In the genomic region with DNA sequence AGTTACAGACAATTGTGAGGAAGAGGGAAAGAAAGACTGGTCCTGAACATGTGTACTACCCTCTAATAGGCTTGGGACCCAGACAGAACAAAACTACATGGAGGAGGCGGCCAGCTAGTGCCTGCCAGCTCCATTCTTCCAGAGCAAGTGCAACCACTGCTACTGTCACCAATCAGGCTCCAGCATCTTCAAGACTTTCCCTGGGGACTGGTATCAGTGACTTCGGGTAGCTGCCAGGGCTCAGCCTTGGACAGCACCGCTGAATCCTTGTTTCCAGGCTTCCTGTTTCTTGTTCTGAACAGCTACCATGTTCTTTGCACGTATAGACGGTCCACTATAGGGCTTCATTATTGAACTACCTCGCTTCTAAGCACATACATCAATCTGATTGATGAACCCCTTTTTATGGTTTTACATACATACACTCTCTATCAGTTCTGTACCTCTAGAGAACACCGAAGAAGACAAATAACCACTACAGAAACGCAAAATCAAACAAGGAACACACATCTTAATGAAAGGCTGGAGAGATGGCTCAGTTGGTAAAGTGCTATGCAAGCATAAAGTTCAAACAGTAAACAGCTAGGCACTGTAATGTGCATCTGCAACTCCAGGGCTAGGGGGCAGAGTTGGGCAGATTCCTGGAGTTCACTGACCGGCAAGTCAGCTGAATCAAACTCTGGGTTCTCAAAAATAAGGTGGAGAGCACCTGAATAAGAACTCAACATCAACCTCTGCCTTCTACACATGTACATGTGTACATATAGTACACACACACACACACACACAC, we compare ENCODE assay signal across 8 mouse cellular contexts. TPM values are rescaled to one million over a fixed set of nuclear protein-coding genes. Genes with fewer than 3 reads are reported as not detected.
DNase-seq lines count a peak whose midpoint lies in the region; ATAC-seq and TF ChIP-seq lines count a peak whose summit lies in the region.

No protein-coding gene starts in this region.

- H3K9ac ChIP-seq in liver, adult 2 months (ENCODE audit: low read depth, low read length), result no peak overlapping the region
- no peak overlapping the region for H3K9ac ChIP-seq in liver, embryonic 11.5 days (ENCODE audit: low read depth, low read length)

- peak; percentile 50 for TF ChIP-seq CTCF in liver, adult 2 months (IDR thresholded peaks at IDR 0.05; ENCODE audit: low read depth, low read length)
- peak; percentile 63 for TF ChIP-seq CTCF in lung, adult 2 months (IDR thresholded peaks at IDR 0.05; ENCODE audit: insufficient read depth, low read length)

- H3K27me3 ChIP-seq in liver, adult 2 months (ENCODE audit: control insufficient read depth, insufficient read depth, low read length), result no peaks in the 10 kb centered on the region
- H3K27me3 ChIP-seq in liver, embryonic 11.5 days (replicated peaks; ENCODE audit: control insufficient read depth, insufficient read depth, low read length), result no peaks in the 10 kb centered on the region

- H3K36me3 ChIP-seq in liver, adult 2 months (ENCODE audit: control insufficient read depth, insufficient read depth, low read length), result peaks cover 22% of the 10 kb centered on the region
- peaks cover 7% of the 10 kb centered on the region; the same call in 1 of the 2 replicates for H3K36me3 ChIP-seq in liver, embryonic 11.5 days (ENCODE audit: control insufficient read depth, insufficient read depth, low read length)

- TF ChIP-seq POLR2A in liver, adult 2 months (IDR thresholded peaks at IDR 0.05; ENCODE audit: extremely low read depth, insufficient read depth, low read length), result no peak
- TF ChIP-seq POLR2A in lung, adult 2 months (IDR thresholded peaks at IDR 0.05; ENCODE audit: borderline replicate concordance, extremely low read depth, low read depth, low read length), result no peak

- H3K27ac ChIP-seq in liver, adult 2 months (replicated peaks; ENCODE audit: insufficient read depth, low read depth, low read length), result no peak overlapping the region
- H3K27ac ChIP-seq in liver, embryonic 11.5 days (ENCODE audit: low read depth, low read length), result no peak overlapping the region

- DNase-seq in gastrocnemius, adult 18-20 months (ENCODE audit: low spot score), result peak; percentile 45
- no peak for DNase-seq in gastrocnemius, postnatal 4 days (ENCODE audit: low spot score in 2 of 2)
- DNase-seq in liver, adult 2 months (ENCODE audit: extremely low read depth, low read depth, low spot score), result peak; percentile 12
- DNase-seq in liver, embryonic 11.5 days (ENCODE audit: low spot score), result no peak
- peak; percentile 33 for DNase-seq in NIH3T3 (ENCODE audit: low read depth)
- no peak for DNase-seq in lung, adult 2 months
- no peak for DNase-seq in right cerebral cortex, postnatal 10 days (ENCODE audit: low spot score in 2 of 2)

- WGBS in liver, adult 2 months, result 90% methylated on average over 9 of the region's 9 CpGs
- WGBS in liver, embryonic 11.5 days, result 85% methylated on average over 9 of the region's 9 CpGs
- 81% methylated on average over 9 of the region's 9 CpGs for WGBS in lung, adult 2 months

- no peaks in the 10 kb centered on the region for H3K9me3 ChIP-seq in liver, embryonic 11.5 days (ENCODE audit: control insufficient read depth, low read length)

- H3K4me1 ChIP-seq in liver, adult 2 months (ENCODE audit: control insufficient read depth, insufficient read depth, low read length), result no peaks in the 10 kb centered on the region
- no peaks in the 10 kb centered on the region for H3K4me1 ChIP-seq in liver, embryonic 11.5 days (replicated peaks; ENCODE audit: control insufficient read depth, insufficient read depth, low read length)
- no peaks in the 10 kb centered on the region; the same call in 1 of the 2 replicates for H3K4me1 ChIP-seq in lung, adult 2 months (ENCODE audit: control insufficient read depth, insufficient read depth, low read length)

- H3K79me2 ChIP-seq in liver, adult 2 months (ENCODE audit: control insufficient read depth, insufficient read depth, low read length), result no peaks in the 10 kb centered on the region

- H3K4me3 ChIP-seq in liver, adult 2 months (ENCODE audit: insufficient read depth, low read depth, low read length), result no peak overlapping the region
- H3K4me3 ChIP-seq in liver, embryonic 11.5 days (ENCODE audit: low read depth, low read length), result no peak overlapping the region
- H3K4me3 ChIP-seq in lung, adult 2 months (replicated peaks; ENCODE audit: extremely low read depth, low read depth, low read length), result no peak overlapping the region

- no peak overlapping the region for H3K4me2 ChIP-seq in liver, embryonic 11.5 days

- ATAC-seq in liver, embryonic 11.5 days (replicated peaks; ENCODE audit: low FRiP score), result no peak
- no peak for ATAC-seq in megakaryocyte-erythroid progenitor cell, adult 5-6 weeks (replicated peaks; ENCODE audit: low FRiP score, low TSS enrichment, poor library complexity, severe bottlenecking)

RNA-seq across cellular contexts. Expression of gene Cpd, which starts 35.9 kb away (rescaled TPM):
- 10 to 100 TPM; 26.2 to 29.0 TPM for total RNA-seq in gastrocnemius, adult 18-20 months (2021)
- 10 to 100 TPM; 63.3 to 66.3 TPM for total RNA-seq in gastrocnemius, postnatal 4 days (2021)
- 17.0 and 22.6 TPM in 2 replicates for total RNA-seq in liver, adult 2 months (2014; rRNA removed)
- polyA plus RNA-seq in liver, adult 2 months (2012; rRNA removed), result 4.8 and 5.0 TPM in 2 replicates
- polyA plus RNA-seq in liver, embryonic 11.5 days (2014; fragmentation: Nextera tagmentation; extraction: Ambion mirVana), result 14.4 and 14.5 TPM in 2 replicates
- polyA plus RNA-seq in lung, adult 2 months (2012; rRNA removed), result 36.9 and 49.0 TPM in 2 replicates
- 6.8 and 12.2 TPM in 2 replicates for total RNA-seq in megakaryocyte-erythroid progenitor cell, adult 5-6 weeks (2014; fragmentation: Nextera tagmentation)
- 5.9 TPM in 2 replicates for total RNA-seq in megakaryocyte-erythroid progenitor cell, adult 5-6 weeks (2017)

RNA-seq across cellular contexts. Expression of gene Gosr1, which starts 47.5 kb away (rescaled TPM):
- 10 to 100 TPM; 22.7 to 24.5 TPM for total RNA-seq in gastrocnemius, adult 18-20 months (2021)
- 10 to 100 TPM; 26.4 to 33.2 TPM for total RNA-seq in gastrocnemius, postnatal 4 days (2021)
- 18.9 and 20.1 TPM in 2 replicates for total RNA-seq in liver, adult 2 months (2014; rRNA removed)
- 13.7 and 14.9 TPM in 2 replicates for polyA plus RNA-seq in liver, adult 2 months (2012; rRNA removed)
- polyA plus RNA-seq in liver, embryonic 11.5 days (2014; fragmentation: Nextera tagmentation; extraction: Ambion mirVana), result 24.4 and 27.3 TPM in 2 replicates
- polyA plus RNA-seq in lung, adult 2 months (2012; rRNA removed), result 14.3 and 21.2 TPM in 2 replicates
- 11.7 and 24.6 TPM in 2 replicates for total RNA-seq in megakaryocyte-erythroid progenitor cell, adult 5-6 weeks (2014; fragmentation: Nextera tagmentation)
- 38.4 and 62.2 TPM in 2 replicates for total RNA-seq in megakaryocyte-erythroid progenitor cell, adult 5-6 weeks (2017)

Comparison
In these comparisons a context has a peak if more than half of its experiments do, and no peak if none do; other contexts are left out.
1. DNase-seq: peak in gastrocnemius, adult 18-20 months (single experiment), liver, adult 2 months (single experiment) and NIH3T3 (single experiment); none in gastrocnemius, postnatal 4 days (0 of 2), liver, embryonic 11.5 days (single experiment), lung, adult 2 months (single experiment) and right cerebral cortex, postnatal 10 days (0 of 2).